Mouse (Mus musculus) stomach, postnatal 0 days (tissue): ENCODE data around the gene Wdr31.

Experiments used
- CTCF ChIP-seq: IDR thresholded peaks from 2 replicates; pipeline ENCODE4 v1.5.1; 2016; ENCODE audit warnings: antibody characterized with exemption, low read depth, mild to moderate bottlenecking, moderate library complexity
- EP300 ChIP-seq: optimal IDR thresholded peaks from 2 replicates; pipeline ENCODE3; 2016; ENCODE audit warnings: antibody characterized with exemption

DNA sequence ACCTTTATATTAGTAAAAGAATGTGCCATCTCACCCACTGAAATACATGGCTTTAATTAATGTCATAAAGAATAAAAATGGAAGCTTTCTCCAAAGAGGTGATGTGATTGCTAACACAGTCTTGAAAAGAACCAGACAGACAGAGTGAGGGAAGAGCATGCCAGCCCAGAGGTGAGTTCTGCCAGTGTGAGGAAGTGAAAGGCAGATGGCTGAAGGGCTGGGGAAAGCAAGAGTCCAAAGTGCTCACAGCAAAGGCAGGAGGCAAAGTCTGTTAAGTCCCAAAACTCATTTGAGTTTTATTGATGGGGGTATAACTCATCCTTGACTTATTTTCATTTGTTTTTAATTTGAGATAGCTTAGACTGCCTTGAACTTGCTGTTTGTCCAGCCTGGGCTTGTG is 40.0 kb downstream of the Wdr31 start:
- TF ChIP-seq CTCF = no peak
- TF ChIP-seq EP300 = no peak
